In genomic region chr3:35699266-35699665, GRCm38 (mm10) we compare ENCODE assay signal across 16 mouse cellular contexts.
"Had no signal": no experiment of that assay in that cellular context is flagged by ENCODE, and none has a peak within 500 bp of the region (broad histone marks: within the 10 kb centered on the region; RNA-seq: fewer than 3 reads in every experiment).

No protein-coding gene starts in this region.

- ATAC-seq: lung, postnatal 0 days; midbrain, embryonic 15.5 days had no signal

- H3K9me3 ChIP-seq: kidney, embryonic 15.5 days; limb, embryonic 10.5 days; midbrain, embryonic 15.5 days; neural tube, embryonic 12.5 days; stomach, embryonic 15.5 days had no signal

- H3K4me3 ChIP-seq: kidney, embryonic 15.5 days; left cerebral cortex, adult 2 months; limb, embryonic 10.5 days; midbrain, embryonic 15.5 days; neural tube, embryonic 12.5 days; stomach, embryonic 15.5 days had no signal

- H3K9ac ChIP-seq: kidney, embryonic 15.5 days; midbrain, embryonic 15.5 days; neural tube, embryonic 12.5 days; stomach, embryonic 15.5 days had no signal

- DNase-seq: kidney, adult 18-20 months; kidney, postnatal 14 days; lung, adult 2 months; lung, postnatal 36 days; retina, postnatal 1 day; right cerebral cortex, postnatal 4 days; thymus, adult 2 months; thymus, postnatal 25 days had no signal

- H3K27ac ChIP-seq: kidney, embryonic 15.5 days; left cerebral cortex, adult 2 months; limb, embryonic 10.5 days; midbrain, embryonic 15.5 days; neural tube, embryonic 12.5 days; stomach, embryonic 15.5 days had no signal

- H3K4me1 ChIP-seq: kidney, embryonic 15.5 days; midbrain, embryonic 15.5 days; neural tube, embryonic 12.5 days; stomach, embryonic 15.5 days had no signal

- H3K4me2 ChIP-seq: kidney, embryonic 15.5 days; midbrain, embryonic 11.5 days; midbrain, embryonic 15.5 days; neural tube, embryonic 12.5 days; stomach, embryonic 15.5 days had no signal

- H3K36me3 ChIP-seq: kidney, embryonic 15.5 days; limb, embryonic 10.5 days; midbrain, embryonic 15.5 days; neural tube, embryonic 12.5 days; stomach, embryonic 15.5 days had no signal

- H3K27me3 ChIP-seq: kidney, embryonic 15.5 days; midbrain, embryonic 15.5 days; neural tube, embryonic 12.5 days; stomach, embryonic 15.5 days had no signal
